Mouse (Mus musculus) forebrain, embryonic 10.5 days (tissue): ENCODE measurements around the gene Tomm20. TPM values are rescaled to one million over a fixed set of nuclear protein-coding genes. Genes with fewer than 3 reads are reported as not detected.

Experiments used
- DNase-seq: peaks from one replicate; pipeline ENCODE4 v3.0.0-alpha.2; 2017; ENCODE audit warnings: low spot score; ENCODE audit errors: extremely low spot score
- H3K27ac ChIP-seq: fragments of 300-500 bp; sonication (generic); 2 replicates; pipeline ENCODE4 v1.5.1; 2016; ENCODE audit warnings: mild to moderate bottlenecking
- H3K27me3 ChIP-seq: fragments of 300-500 bp; sonication (generic); 2 replicates; pipeline ENCODE4 v1.6.1; 2016; ENCODE audit warnings: mild to moderate bottlenecking; ENCODE audit not compliant: poor library complexity, severe bottlenecking
- H3K36me3 ChIP-seq: fragments of 300-500 bp; sonication (generic); replicated peaks from 2 replicates; pipeline ENCODE4 v1.6.1; 2016; ENCODE audit warnings: mild to moderate bottlenecking, moderate library complexity
- H3K4me1 ChIP-seq: fragments of 300-500 bp; sonication (generic); 2 replicates; pipeline ENCODE4 v1.6.1; 2016
- H3K4me3 ChIP-seq: fragments of 300-500 bp; sonication (generic); 2 replicates; pipeline ENCODE4 v1.5.1; 2016; ENCODE audit warnings: mild to moderate bottlenecking, moderate library complexity
- H3K9me3 ChIP-seq: fragments of 300-500 bp; sonication (generic); 2 replicates; pipeline ENCODE4 v1.6.1; 2016; ENCODE audit warnings: mild to moderate bottlenecking, moderate library complexity
- WGBS: fragments of 180-500 bp; shearing (Covaris S2); methylation state at CpG from one replicate; pipeline ENCODE4 v1.1.7; 2016; 5-methylcytosine and 5-hydroxymethylcytosine counted together
- polyA plus RNA-seq: library from polyadenylated mRNA; unstranded; fragments of >200 nt; fragmentation: Nextera tagmentation; extraction: Ambion mirVana; gene quantifications from 2 replicates; pipeline ENCODE4 v1.2.1, GENCODE M21; 2016

Tomm20 gene
- polyA plus RNA-seq, 1 experiment from 2014 or later = 294 TPM

- DNase-seq = no peak
- H3K4me3 ChIP-seq = no peak overlapping the region
- WGBS = 81% methylated on average over 9 of the region's 9 CpGs
- H3K27me3 ChIP-seq = peaks cover 21% of the 10 kb centered on the region
- peaks cover 27% of the 10 kb centered on the region for H3K4me1 ChIP-seq
- H3K9me3 ChIP-seq = no peaks in the 10 kb centered on the region
- H3K36me3 ChIP-seq = peaks cover 6% of the 10 kb centered on the region
- no peak overlapping the region for H3K27ac ChIP-seq
Measured at GRCm38 (mm10) chr8:126973686-126974265, 28.1 kb upstream of the Tomm20 start.

DNA sequence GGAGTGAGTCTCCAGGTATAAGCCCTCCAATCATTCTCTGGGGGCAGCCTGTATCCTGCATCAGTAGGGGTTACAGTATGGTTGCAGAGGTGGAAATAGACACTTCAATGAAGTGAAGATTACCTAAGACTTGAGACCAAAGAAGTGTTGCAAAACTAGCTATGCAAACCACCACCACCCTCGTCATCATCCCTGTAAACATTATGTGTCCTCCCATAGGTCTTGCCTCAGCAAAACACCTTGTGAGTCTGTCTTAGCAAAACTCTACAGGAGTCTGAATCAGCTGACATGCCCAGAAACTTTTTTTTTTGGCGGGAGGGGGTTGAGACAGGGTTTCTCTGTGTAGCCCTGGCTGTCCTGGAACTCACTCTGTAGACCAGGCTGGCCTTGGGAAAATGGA, 27.0 kb upstream of the Tomm20 start:
- H3K36me3 ChIP-seq = peaks cover 18% of the 10 kb centered on the region
- WGBS = 80% methylated on average over 2 of the region's 2 CpGs
- H3K4me1 ChIP-seq = peaks cover 27% of the 10 kb centered on the region
- no peaks in the 10 kb centered on the region for H3K9me3 ChIP-seq
- peaks cover 13% of the 10 kb centered on the region for H3K27me3 ChIP-seq
- H3K4me3 ChIP-seq = no peak overlapping the region
- DNase-seq = no peak
- H3K27ac ChIP-seq = no peak overlapping the region

DNA sequence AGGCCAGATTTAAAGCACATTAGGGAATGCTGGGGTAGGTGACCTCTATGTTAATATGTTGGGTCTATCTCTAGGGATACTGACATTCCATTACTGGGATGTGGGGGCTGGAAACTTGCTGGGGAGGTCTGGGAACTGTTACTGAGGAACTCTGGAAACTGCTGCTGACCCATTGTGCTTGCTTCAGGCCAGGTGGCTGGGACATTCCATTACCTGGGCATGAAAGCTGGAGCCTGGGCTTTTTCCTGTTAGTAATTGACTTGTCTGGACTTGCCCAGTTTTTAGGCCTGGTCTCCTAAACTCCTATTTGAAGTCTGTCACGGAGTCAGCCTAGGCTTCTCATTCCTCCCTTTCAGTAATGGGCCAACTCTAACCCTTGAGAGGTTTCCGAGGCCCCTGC, 26.5 kb upstream of the Tomm20 start:
- peaks cover 8% of the 10 kb centered on the region for H3K27me3 ChIP-seq
- no peak overlapping the region for H3K4me3 ChIP-seq
- no peak overlapping the region for H3K27ac ChIP-seq
- WGBS = 91% methylated on average over 2 of the region's 2 CpGs
- H3K9me3 ChIP-seq = no peaks in the 10 kb centered on the region
- DNase-seq = no peak
- H3K4me1 ChIP-seq = peaks cover 27% of the 10 kb centered on the region
- peaks cover 23% of the 10 kb centered on the region for H3K36me3 ChIP-seq

DNA sequence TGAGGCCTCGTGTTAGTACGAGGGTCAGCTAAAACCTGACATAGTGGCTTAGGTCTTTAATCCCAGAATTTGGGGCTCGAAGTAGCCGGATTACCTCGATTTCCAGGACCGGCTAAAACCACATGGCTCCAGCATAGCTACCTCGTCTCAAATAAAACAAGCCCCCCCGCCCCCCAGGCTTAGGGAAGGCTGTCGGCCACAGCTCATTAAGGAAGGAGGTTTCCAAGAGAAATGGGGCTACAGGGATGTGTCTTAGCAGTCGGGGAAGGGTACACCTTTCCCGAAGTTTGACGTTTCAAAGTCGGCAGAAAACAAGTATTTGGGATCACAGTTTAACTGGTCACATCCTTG, 25.6 kb upstream of the Tomm20 start:
- Histone ChIP-seq H3K4me1 (peaks cover 24% of the 10 kb centered on the region), H3K27ac (peak overlapping the region; percentile 88), H3K36me3 (peaks cover 31% of the 10 kb centered on the region), H3K27me3 (peaks cover 2% of the 10 kb centered on the region), H3K4me3 (peak overlapping the region; percentile 99), H3K9me3 (no peaks in the 10 kb centered on the region)
- no peak for DNase-seq
- WGBS = 14% methylated on average over 13 of the region's 13 CpGs

DNA sequence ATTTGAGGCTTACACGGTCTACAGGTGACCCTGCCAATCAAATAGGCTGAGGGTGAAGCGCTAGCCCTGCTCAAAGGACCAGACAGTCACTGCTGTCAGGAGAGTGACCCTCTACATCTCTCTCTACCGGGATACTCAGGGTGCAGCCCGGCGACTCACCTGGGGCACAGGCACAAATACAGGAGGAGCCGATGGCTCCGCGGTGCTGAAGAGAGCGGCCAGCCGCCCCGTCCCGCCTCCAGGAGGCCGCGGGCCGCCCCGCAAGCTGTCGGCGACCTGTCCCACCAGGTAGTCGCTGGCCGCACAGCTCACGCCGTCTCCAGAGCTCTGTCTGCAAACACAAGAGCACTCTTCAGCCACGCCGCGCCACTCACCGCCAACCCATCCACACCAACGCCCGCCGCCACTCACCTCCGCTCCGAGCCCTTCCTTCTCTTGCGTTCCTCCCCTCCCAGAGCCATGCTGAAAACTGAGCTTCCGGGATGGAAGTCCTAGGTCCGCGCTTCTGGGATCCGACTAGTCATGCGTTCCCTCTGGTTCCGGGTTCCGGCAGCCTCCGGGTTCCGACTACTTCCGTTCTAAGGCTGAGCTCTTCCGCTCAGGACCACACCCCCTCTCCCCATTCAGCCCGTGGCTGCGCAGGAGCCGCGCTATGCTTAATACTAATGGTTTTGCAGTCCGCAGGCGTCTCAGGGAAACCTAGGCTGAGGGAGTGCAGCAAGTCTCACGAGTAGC, 25.1 kb upstream of the Tomm20 start, which contains the start of gene Rbm34:
Gene Rbm34, minus strand, starts transcription at position 493 of the 735 bp plus-strand sequence.
- Histone ChIP-seq H3K4me1 (peaks cover 22% of the 10 kb centered on the region), H3K27me3 (no peaks in the 10 kb centered on the region), H3K4me3 (peak within 1 kb of the TSS; percentile 99), H3K36me3 (peaks cover 37% of the 10 kb centered on the region), H3K27ac (peak within 1 kb of the TSS; percentile 88), H3K9me3 (no peaks in the 10 kb centered on the region)
- under 1% methylated on average over 50 of the region's 50 CpGs for WGBS
- peak; percentile 92 for DNase-seq

DNA sequence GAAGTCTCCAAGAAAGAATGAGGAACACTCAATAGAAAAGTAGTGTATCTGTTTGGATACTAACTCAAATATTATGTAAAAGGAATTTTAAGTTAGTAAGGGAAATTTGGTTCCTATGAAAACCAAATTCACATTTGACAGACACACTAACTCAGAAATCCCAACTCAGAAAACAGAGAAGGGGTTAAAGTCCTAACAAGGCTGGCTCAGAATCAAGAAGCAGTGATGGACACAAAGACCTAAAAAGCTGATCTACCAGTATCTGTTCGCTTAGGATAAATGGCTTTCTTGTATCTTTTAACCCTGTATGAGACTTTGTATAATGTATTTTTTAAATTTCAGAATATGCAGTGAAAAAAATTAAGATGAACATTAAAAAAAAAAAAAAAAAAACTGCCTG, 23.9 kb upstream of the Tomm20 start:
- Histone ChIP-seq H3K36me3 (peaks cover 49% of the 10 kb centered on the region), H3K4me1 (peaks cover 22% of the 10 kb centered on the region), H3K27ac (no peak overlapping the region), H3K4me3 (no peak overlapping the region), H3K27me3 (no peaks in the 10 kb centered on the region), H3K9me3 (no peaks in the 10 kb centered on the region)
- DNase-seq = no peak
- 98% methylated on average over 1 of the region's 1 CpGs for WGBS

- DNase-seq = no peak
- no peaks in the 10 kb centered on the region for H3K27me3 ChIP-seq
- peaks cover 62% of the 10 kb centered on the region for H3K36me3 ChIP-seq
- H3K9me3 ChIP-seq = no peaks in the 10 kb centered on the region
- no peak overlapping the region for H3K27ac ChIP-seq
- peaks cover 22% of the 10 kb centered on the region for H3K4me1 ChIP-seq
- 95% methylated on average over 6 of the region's 6 CpGs for WGBS
- H3K4me3 ChIP-seq = no peak overlapping the region
Measured at GRCm38 (mm10) chr8:126968107-126968506, 22.5 kb upstream of the Tomm20 start.

DNA sequence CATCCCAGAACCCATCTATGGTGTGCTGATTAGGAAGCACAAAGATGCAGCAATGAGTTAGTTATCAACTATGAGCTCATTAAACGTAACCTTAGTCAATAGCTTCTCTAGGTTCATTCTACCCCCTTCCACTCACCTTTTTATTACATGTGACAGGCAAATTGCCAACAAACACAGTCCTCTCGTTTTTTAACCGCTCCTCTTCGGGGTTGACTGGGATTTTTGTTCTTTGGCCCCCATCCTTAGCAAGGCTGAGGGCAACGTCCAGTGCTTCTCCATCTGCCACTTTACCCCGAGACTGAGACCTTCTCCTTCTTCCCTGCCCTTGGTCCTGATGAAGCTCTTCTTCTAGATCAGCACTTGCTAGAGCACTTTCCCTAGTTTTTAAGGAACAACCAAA, 19.6 kb upstream of the Tomm20 start:
- no peak overlapping the region for H3K27ac ChIP-seq
- H3K4me1 ChIP-seq = peaks cover 11% of the 10 kb centered on the region
- no peak overlapping the region for H3K4me3 ChIP-seq
- no peaks in the 10 kb centered on the region for H3K9me3 ChIP-seq
- peaks cover 90% of the 10 kb centered on the region for H3K36me3 ChIP-seq
- DNase-seq = no peak
- H3K27me3 ChIP-seq = no peaks in the 10 kb centered on the region
- WGBS = 92% methylated on average over 6 of the region's 6 CpGs

DNA sequence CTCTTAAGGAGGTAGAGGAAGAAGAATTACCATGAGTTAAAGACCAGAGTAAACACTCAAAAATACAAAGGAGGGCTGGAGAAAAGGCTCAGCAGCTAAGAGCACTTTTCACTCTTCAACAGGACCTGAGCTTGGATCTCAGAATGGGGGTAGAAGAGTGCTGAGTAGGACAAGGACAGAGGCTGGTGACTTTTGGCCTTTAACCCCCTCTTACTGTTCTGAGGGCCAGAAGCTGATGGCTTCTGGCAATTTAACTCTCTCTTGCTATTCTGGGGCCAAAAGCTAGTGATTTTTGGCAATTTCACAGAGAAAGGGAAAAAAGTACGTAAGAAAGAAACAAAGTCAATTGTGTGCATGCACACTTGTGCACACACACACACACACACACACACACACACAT, 17.2 kb upstream of the Tomm20 start:
- WGBS = 85% methylated on average over 1 of the region's 1 CpGs
- H3K27me3 ChIP-seq = no peaks in the 10 kb centered on the region
- no peaks in the 10 kb centered on the region for H3K4me1 ChIP-seq
- no peak overlapping the region for H3K4me3 ChIP-seq
- H3K9me3 ChIP-seq = no peaks in the 10 kb centered on the region
- no peak overlapping the region for H3K27ac ChIP-seq
- peaks cover 99% of the 10 kb centered on the region for H3K36me3 ChIP-seq
- DNase-seq = no peak

GRCm38 (mm10) chr8:126961516-126961915, 15.9 kb upstream of the Tomm20 start:
- Histone ChIP-seq H3K9me3 (no peaks in the 10 kb centered on the region), H3K27me3 (no peaks in the 10 kb centered on the region), H3K27ac (no peak overlapping the region), H3K4me3 (no peak overlapping the region), H3K36me3 (peaks cover 99% of the 10 kb centered on the region), H3K4me1 (no peaks in the 10 kb centered on the region)
- WGBS = 96% methylated on average over 3 of the region's 3 CpGs
- no peak for DNase-seq

GRCm38 (mm10) chr8:126951900-126952636, 6.4 kb upstream of the Tomm20 start:
- Histone ChIP-seq H3K9me3 (no peaks in the 10 kb centered on the region), H3K4me3 (no peak overlapping the region), H3K27me3 (no peaks in the 10 kb centered on the region), H3K4me1 (no peaks in the 10 kb centered on the region), H3K27ac (no peak overlapping the region), H3K36me3 (peaks cover 93% of the 10 kb centered on the region)
- 92% methylated on average over 11 of the region's 11 CpGs for WGBS
- DNase-seq = no peak

- Histone ChIP-seq H3K36me3 (peaks cover 68% of the 10 kb centered on the region), H3K4me3 (no peak overlapping the region), H3K4me1 (peaks cover 10% of the 10 kb centered on the region), H3K27me3 (no peaks in the 10 kb centered on the region), H3K9me3 (no peaks in the 10 kb centered on the region), H3K27ac (no peak overlapping the region)
- no peak for DNase-seq
- 83% methylated on average over 2 of the region's 2 CpGs for WGBS
Measured at GRCm38 (mm10) chr8:126949527-126949926, 3.9 kb upstream of the Tomm20 start.

GRCm38 (mm10) chr8:126946444-126946843, 800 bp upstream of the Tomm20 start:
- Histone ChIP-seq H3K4me3 (no peak overlapping the region), H3K4me1 (peaks cover 22% of the 10 kb centered on the region), H3K36me3 (peaks cover 65% of the 10 kb centered on the region), H3K27ac (no peak overlapping the region), H3K9me3 (no peaks in the 10 kb centered on the region), H3K27me3 (no peaks in the 10 kb centered on the region)
- no peak for DNase-seq
- WGBS = 85% methylated on average over 7 of the region's 7 CpGs
